Mouse (Mus musculus): ENCODE data around the gene Rtn4rl2. TPM values are rescaled to one million over a fixed set of nuclear protein-coding genes. Genes with fewer than 3 reads are reported as not detected.

The Rtn4rl2 gene
- polyA plus RNA-seq, 1 experiment from 2014 or later: 2.4 TPM

DNA sequence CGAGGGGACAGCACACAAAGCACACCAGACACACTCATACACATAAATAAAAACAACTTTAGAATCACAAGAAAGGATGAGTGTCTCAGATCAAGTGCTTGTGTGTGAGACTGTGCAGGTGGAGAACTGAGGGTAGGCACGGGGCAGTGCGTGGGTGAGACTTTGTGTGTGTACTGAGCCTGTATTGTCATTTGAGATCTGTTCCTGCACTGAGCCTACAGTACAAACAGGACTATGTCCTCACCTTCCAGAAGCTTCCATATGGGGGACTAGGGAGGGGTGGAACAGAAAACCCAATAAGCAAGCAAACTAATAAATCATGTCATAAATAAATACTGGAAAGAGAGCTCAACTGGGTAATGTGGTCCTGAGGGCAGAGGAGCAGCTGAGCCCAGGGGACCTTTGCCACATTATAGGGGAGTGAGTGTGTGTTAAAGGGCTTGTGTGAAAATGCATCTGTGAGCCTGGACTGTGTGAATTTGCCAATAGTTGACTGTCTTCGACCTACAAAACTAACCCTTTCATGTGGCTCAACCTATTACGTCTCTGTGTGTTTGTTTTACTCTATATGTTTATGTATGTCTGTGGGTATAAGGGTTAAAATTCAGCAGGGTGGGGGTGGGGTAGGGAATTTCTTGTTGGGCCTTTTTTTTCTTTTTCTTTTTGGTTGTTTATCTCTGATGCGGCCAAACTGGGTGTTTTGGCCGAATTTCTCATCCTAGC, 35.9 kb downstream of the Rtn4rl2 start:
- ATAC-seq (replicated peaks; ENCODE audit: insufficient number of reproducible peaks, low FRiP score, low TSS enrichment, low read depth) (0 out of 2 replicates have a peak, but pooled peaks have one; percentile 22), DNase-seq (ENCODE audit: low spot score) (no peak)
- H3K27me3 ChIP-seq (ENCODE audit: control insufficient read depth, insufficient read depth, low read length): no peaks in the 10 kb centered on the region
- no peak overlapping the region for H3K27ac ChIP-seq (replicated peaks; ENCODE audit: low read depth, low read length)
- no peak overlapping the region for H3K4me3 ChIP-seq (ENCODE audit: low read depth, low read length)
- H3K36me3 ChIP-seq (replicated peaks; ENCODE audit: control insufficient read depth, insufficient read depth, low read depth, low read length): no peaks in the 10 kb centered on the region
- 61% methylated on average over 7 of the region's 7 CpGs for WGBS
- H3K9me3 ChIP-seq (replicated peaks; ENCODE audit: control insufficient read depth, low read length): no peaks in the 10 kb centered on the region
- H3K4me2 ChIP-seq (ENCODE audit: low read depth, low read length): no peak overlapping the region
- no peaks in the 10 kb centered on the region for H3K4me1 ChIP-seq (ENCODE audit: control insufficient read depth, insufficient read depth, low read length)
- H3K9ac ChIP-seq (replicated peaks; ENCODE audit: low read length): no peak overlapping the region

DNA sequence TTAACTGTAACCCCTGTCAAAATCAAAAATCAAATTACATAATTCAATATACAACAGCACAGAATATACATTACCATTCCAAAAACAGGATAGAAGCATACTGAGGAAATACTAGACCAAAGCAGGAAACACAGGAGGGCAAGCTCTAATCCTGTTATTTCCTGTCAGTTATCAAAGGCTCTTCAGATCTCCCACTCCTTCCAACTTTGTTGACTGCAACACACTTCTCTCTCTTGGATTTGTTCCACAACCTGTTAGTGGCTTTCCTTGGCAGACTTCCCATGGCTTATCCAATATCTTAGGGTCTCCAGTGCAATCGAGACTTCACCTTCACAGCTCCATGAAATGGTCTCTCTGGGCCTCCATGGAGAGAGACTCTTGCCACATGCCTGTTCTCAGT, 41.3 kb downstream of the Rtn4rl2 start:
- no peak overlapping the region for H3K4me3 ChIP-seq (ENCODE audit: low read depth, low read length)
- H3K4me1 ChIP-seq (ENCODE audit: control insufficient read depth, insufficient read depth, low read length): peaks cover 3% of the 10 kb centered on the region; the same call in 1 of the 2 replicates
- H3K9ac ChIP-seq (replicated peaks; ENCODE audit: low read length): no peak overlapping the region
- no peaks in the 10 kb centered on the region for H3K9me3 ChIP-seq (replicated peaks; ENCODE audit: control insufficient read depth, low read length)
- H3K36me3 ChIP-seq (replicated peaks; ENCODE audit: control insufficient read depth, insufficient read depth, low read depth, low read length): no peaks in the 10 kb centered on the region
- WGBS: 93% methylated on average over 1 of the region's 1 CpGs
- no peak overlapping the region for H3K4me2 ChIP-seq (ENCODE audit: low read depth, low read length)
- H3K27me3 ChIP-seq (ENCODE audit: control insufficient read depth, insufficient read depth, low read length): no peaks in the 10 kb centered on the region
- H3K27ac ChIP-seq (replicated peaks; ENCODE audit: low read depth, low read length): no peak overlapping the region
- ATAC-seq (replicated peaks; ENCODE audit: insufficient number of reproducible peaks, low FRiP score, low TSS enrichment, low read depth) (no peak), DNase-seq (ENCODE audit: low spot score) (no peak)

DNA sequence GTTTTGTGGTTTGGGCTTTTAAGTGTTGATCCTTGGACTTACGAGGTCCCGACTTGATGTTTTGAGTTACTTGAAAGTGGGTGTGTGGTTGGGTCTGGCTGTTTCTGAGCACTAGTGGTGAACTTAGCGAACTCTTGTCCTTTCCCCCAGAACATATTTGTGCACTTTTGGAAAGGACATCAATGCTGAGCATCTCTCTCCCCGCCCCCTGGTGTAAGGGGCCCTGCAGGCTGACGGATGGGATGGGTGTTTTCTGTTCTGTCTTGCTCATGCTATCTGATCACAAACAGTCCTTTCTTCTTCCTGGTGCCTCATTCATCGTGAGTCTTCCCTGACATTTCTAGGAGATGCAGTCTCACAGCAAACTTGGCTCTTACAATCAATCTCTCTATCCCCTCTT, 42.9 kb downstream of the Rtn4rl2 start:
- Histone ChIP-seq H3K9me3 (replicated peaks; ENCODE audit: control insufficient read depth, low read length) (no peaks in the 10 kb centered on the region), H3K27ac (replicated peaks; ENCODE audit: low read depth, low read length) (no peak overlapping the region), H3K9ac (replicated peaks; ENCODE audit: low read length) (no peak overlapping the region), H3K4me3 (ENCODE audit: low read depth, low read length) (no peak overlapping the region), H3K4me2 (ENCODE audit: low read depth, low read length) (no peak overlapping the region), H3K27me3 (ENCODE audit: control insufficient read depth, insufficient read depth, low read length) (no peaks in the 10 kb centered on the region), H3K4me1 (ENCODE audit: control insufficient read depth, insufficient read depth, low read length) (peaks cover 3% of the 10 kb centered on the region; the same call in 1 of the 2 replicates), H3K36me3 (replicated peaks; ENCODE audit: control insufficient read depth, insufficient read depth, low read depth, low read length) (no peaks in the 10 kb centered on the region)
- DNase-seq (ENCODE audit: low spot score): no peak
- WGBS: 81% methylated on average over 6 of the region's 6 CpGs
- no peak for ATAC-seq (replicated peaks; ENCODE audit: insufficient number of reproducible peaks, low FRiP score, low TSS enrichment, low read depth)

DNA sequence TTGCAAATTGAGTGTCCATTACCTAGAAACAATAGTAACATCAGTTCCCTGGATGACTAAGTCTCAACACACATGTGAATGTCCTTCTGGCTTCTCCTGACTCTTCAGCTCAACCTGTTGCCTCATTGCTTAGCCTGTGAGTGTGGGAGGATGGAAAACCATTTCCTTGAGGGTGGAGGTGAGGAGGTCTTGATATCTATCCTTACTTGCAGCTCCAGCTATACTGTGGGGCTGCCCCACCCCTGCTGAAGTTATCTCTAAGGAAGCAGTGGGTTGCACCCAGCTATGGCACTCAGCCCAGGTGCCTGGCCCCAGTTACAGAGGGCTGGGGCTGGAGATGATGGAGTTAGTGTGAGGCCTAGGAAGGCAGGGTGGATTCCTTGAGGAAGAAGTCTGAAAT, 44.6 kb downstream of the Rtn4rl2 start:
- Histone ChIP-seq H3K27me3 (ENCODE audit: control insufficient read depth, insufficient read depth, low read length) (no peaks in the 10 kb centered on the region), H3K4me1 (ENCODE audit: control insufficient read depth, insufficient read depth, low read length) (peaks cover 3% of the 10 kb centered on the region; the same call in 1 of the 2 replicates), H3K36me3 (replicated peaks; ENCODE audit: control insufficient read depth, insufficient read depth, low read depth, low read length) (no peaks in the 10 kb centered on the region), H3K9ac (replicated peaks; ENCODE audit: low read length) (no peak overlapping the region), H3K4me3 (ENCODE audit: low read depth, low read length) (peak overlapping the region; percentile 5; the same call in 1 of the 2 replicates), H3K27ac (replicated peaks; ENCODE audit: low read depth, low read length) (no peak overlapping the region), H3K9me3 (replicated peaks; ENCODE audit: control insufficient read depth, low read length) (no peaks in the 10 kb centered on the region), H3K4me2 (ENCODE audit: low read depth, low read length) (peak overlapping the region; percentile 17; the same call in 1 of the 2 replicates)
- DNase-seq (ENCODE audit: low spot score) (no peak), ATAC-seq (replicated peaks; ENCODE audit: insufficient number of reproducible peaks, low FRiP score, low TSS enrichment, low read depth) (no peak)

DNA sequence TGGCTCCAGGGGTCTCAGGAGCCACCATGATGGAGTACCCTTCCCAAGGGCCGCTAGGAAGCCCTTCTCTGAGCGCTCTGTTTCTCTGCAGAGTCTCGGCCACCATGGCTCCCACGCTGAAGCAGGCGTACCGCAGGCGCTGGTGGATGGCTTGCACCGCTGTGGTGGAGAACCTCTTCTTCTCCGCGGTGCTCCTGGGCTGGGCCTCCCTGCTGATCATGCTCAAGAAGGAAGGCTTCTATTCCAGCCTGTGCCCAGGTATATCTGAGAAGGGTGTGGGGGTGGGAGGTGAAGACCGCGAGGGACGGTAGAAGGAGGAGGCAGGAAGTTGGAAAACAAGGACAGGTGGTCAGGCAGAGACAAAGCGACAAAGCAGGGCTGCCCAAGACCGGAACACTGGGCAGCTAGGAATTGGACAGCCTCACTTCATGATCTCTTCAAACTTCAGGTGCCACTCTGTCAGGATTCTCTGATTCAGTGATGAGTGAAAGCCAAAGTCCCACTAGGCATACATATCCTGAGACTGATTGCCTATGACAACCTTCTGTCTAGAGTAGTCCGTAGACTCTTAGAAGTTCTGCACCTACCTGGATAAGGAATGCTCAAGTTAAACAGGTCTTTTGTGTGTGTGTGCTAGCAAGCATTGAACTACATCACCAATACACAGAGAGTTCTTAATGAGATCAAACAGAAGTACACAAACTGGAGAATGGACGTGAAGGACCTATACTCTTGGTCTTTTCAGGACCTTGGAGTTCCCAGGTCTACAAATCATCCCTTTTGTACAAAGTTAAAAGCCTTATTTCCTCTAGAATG, 45.6 kb downstream of the Rtn4rl2 start:
- Histone ChIP-seq H3K9ac (replicated peaks; ENCODE audit: low read length) (peak overlapping the region; percentile 78), H3K4me2 (ENCODE audit: low read depth, low read length) (peak overlapping the region; percentile 93), H3K27ac (replicated peaks; ENCODE audit: low read depth, low read length) (peak overlapping the region; percentile 82), H3K36me3 (replicated peaks; ENCODE audit: control insufficient read depth, insufficient read depth, low read depth, low read length) (no peaks in the 10 kb centered on the region), H3K27me3 (ENCODE audit: control insufficient read depth, insufficient read depth, low read length) (no peaks in the 10 kb centered on the region), H3K9me3 (replicated peaks; ENCODE audit: control insufficient read depth, low read length) (no peaks in the 10 kb centered on the region), H3K4me1 (ENCODE audit: control insufficient read depth, insufficient read depth, low read length) (peaks cover 3% of the 10 kb centered on the region; the same call in 1 of the 2 replicates), H3K4me3 (ENCODE audit: low read depth, low read length) (peak overlapping the region; percentile 62)
- ATAC-seq (replicated peaks; ENCODE audit: insufficient number of reproducible peaks, low FRiP score, low TSS enrichment, low read depth) (peak; percentile 45; the same call in 1 of the 2 replicates), DNase-seq (ENCODE audit: low spot score) (no peak)
- WGBS: 8% methylated on average over 17 of the region's 17 CpGs

DNA sequence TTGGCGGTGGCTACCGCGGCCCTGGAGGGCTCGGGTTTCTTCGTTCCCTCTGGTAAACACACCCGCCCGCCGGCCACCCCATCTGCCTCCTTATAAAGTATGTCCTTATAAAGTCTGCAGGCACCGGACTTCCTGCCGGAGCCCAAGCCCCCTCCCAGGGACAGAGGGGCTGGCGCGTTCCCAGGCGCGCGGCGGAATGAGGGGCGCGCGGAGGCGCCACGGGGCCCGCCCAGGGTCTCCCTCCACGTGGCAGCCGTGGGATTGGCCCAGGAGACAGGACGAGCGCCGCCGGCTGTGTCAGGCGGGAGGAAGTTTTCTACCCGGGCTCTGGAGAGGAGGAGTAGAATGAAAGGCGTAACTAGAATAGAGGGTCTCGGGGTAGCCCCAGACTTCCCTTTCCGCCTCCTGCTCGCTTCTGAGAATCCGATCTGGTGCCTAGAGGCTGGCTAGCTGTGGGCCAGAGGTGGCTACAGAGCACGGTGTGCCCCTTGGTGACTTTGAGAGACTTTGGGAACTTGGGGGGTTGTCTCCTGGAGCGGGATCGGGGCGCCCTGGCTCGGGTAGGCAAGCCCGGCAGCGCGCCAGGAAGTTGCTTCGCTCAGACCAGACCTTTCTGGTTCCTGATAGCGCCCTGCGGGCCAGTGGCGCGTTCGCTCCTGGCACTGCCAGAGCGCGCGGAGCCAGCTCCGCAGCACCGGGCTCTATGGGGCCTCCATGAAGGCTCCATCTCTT, 46.3 kb downstream of the Rtn4rl2 start:
- 0% methylated on average over 53 of the region's 54 CpGs for WGBS
- peaks cover 3% of the 10 kb centered on the region; the same call in 1 of the 2 replicates for H3K4me1 ChIP-seq (ENCODE audit: control insufficient read depth, insufficient read depth, low read length)
- H3K9ac ChIP-seq (replicated peaks; ENCODE audit: low read length): peak overlapping the region; percentile 78
- H3K4me2 ChIP-seq (ENCODE audit: low read depth, low read length): peak overlapping the region; percentile 93
- no peaks in the 10 kb centered on the region for H3K9me3 ChIP-seq (replicated peaks; ENCODE audit: control insufficient read depth, low read length)
- DNase-seq (ENCODE audit: low spot score) (peak; percentile 91), ATAC-seq (replicated peaks; ENCODE audit: insufficient number of reproducible peaks, low FRiP score, low TSS enrichment, low read depth) (peak; percentile 91)
- no peaks in the 10 kb centered on the region for H3K36me3 ChIP-seq (replicated peaks; ENCODE audit: control insufficient read depth, insufficient read depth, low read depth, low read length)
- H3K4me3 ChIP-seq (ENCODE audit: low read depth, low read length): peak overlapping the region; percentile 62
- no peaks in the 10 kb centered on the region for H3K27me3 ChIP-seq (ENCODE audit: control insufficient read depth, insufficient read depth, low read length)
- peak overlapping the region; percentile 82 for H3K27ac ChIP-seq (replicated peaks; ENCODE audit: low read depth, low read length)

DNA sequence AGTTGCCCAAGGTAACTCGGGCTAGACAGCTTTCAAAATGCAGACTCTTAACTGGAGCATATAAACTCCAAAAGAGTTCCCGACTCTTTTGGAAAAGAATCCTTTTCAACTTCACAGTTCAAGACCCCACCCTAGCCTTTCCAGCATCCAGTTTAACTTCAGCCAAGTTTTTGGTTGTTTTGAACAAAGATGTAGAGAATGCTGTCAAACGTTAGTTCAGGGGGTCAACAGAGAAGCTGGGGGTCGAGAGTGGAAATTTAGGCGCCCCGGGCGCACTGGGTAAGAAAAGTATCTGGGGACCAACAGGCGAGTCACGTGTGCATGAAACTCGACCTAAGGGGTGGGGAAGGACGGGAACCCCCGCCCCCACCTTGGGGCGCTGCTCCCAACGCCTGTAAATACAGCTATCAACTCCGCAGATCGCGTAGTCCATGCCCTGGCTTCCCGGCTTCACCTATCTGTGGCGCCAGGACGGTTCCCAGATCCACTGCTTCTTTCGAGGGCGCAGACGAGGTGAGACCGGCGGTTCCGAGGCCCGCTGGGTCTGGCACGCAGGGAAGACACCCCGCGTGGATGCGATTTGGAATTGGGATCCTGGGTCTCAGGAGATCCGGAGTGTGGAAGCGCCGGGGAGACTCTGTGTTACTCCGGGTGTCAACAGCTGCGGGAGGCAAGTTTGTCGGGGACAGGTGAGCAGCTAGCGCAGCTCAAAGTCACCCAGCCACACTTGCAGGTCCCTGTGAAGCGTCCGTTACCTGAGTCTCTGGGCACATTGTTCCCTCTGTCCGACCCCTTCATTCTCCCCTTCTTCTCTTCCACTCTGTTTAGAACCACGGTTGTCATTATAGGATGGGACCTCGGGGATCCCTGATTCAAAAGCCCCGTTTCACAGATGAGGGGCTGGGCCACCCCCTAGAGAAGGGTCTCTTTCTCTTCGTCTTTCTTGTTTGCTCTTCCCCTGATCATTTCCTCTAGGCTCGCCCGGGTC, 47.2 kb downstream of the Rtn4rl2 start:
- no peaks in the 10 kb centered on the region for H3K9me3 ChIP-seq (replicated peaks; ENCODE audit: control insufficient read depth, low read length)
- no peaks in the 10 kb centered on the region for H3K36me3 ChIP-seq (replicated peaks; ENCODE audit: control insufficient read depth, insufficient read depth, low read depth, low read length)
- DNase-seq (ENCODE audit: low spot score) (peak; percentile 74), ATAC-seq (replicated peaks; ENCODE audit: insufficient number of reproducible peaks, low FRiP score, low TSS enrichment, low read depth) (no peak; the same call in 1 of the 2 replicates)
- H3K27ac ChIP-seq (replicated peaks; ENCODE audit: low read depth, low read length): peak overlapping the region; percentile 82; the same call in 1 of the 2 replicates
- H3K9ac ChIP-seq (replicated peaks; ENCODE audit: low read length): peak overlapping the region; percentile 78
- H3K4me1 ChIP-seq (ENCODE audit: control insufficient read depth, insufficient read depth, low read length): peaks cover 3% of the 10 kb centered on the region; the same call in 1 of the 2 replicates
- under 1% methylated on average over 47 of the region's 47 CpGs for WGBS
- H3K27me3 ChIP-seq (ENCODE audit: control insufficient read depth, insufficient read depth, low read length): no peaks in the 10 kb centered on the region
- peak overlapping the region; percentile 62 for H3K4me3 ChIP-seq (ENCODE audit: low read depth, low read length)
- peak overlapping the region; percentile 93 for H3K4me2 ChIP-seq (ENCODE audit: low read depth, low read length)
